Mouse (Mus musculus): ENCODE measurements at regions not wholly inside any gene's neighbourhood (a gene's known extent, or its start where the extent isn't known, plus 50 kb on each side); places are given as distances from the start of the nearest gene placed in this dataset.

DNA sequence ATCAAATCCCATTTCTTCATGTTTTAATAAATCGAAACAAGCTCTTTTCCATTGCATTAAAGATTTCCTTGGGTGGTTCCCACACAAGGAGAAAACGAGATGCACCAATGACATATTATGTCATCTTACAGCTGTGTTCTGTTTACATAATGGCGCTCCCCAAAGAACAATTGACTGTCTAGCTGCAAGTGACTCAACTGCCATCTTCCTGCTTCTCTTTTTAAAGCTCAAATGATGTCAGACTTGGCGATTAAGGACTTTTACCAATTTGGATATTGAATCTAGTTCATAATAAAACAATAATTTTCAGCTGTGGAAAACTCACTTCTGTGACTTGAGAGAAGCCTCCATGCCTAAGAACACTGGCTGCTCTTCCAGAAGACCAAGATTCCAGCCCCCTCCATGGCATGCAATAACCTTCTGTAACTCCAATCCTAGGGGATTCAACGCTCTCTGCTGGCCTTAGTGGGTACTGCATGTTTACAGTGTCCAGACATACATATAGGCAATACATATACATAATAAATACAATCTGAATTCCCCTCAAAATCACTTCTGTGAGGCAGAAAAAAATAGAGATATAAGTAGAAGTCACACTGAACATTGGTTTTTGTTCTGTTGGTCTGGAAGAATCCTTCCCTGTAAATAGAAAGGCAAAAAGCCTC is 318.7 kb downstream of the Rnd3 start:
- no peak overlapping the region for H3K9ac ChIP-seq (ENCODE audit: low read depth, low read length)
- no peak overlapping the region for H3K4me2 ChIP-seq (replicated peaks; ENCODE audit: low read depth)
- 64% methylated on average over 5 of the region's 5 CpGs for WGBS
- no peaks in the 10 kb centered on the region for H3K9me3 ChIP-seq (ENCODE audit: control insufficient read depth)
- no peaks in the 10 kb centered on the region for H3K4me1 ChIP-seq (replicated peaks; ENCODE audit: control insufficient read depth, insufficient read depth, low read length)
- no peak overlapping the region for H3K27ac ChIP-seq (ENCODE audit: low read depth, low read length)
- H3K36me3 ChIP-seq (ENCODE audit: control insufficient read depth, insufficient read depth): no peaks in the 10 kb centered on the region
- ATAC-seq: no peak
- H3K4me3 ChIP-seq (ENCODE audit: low read depth, low read length): no peak overlapping the region
- TF ChIP-seq CTCF (IDR thresholded peaks at IDR 0.05; ENCODE audit: low read depth): peak; percentile 47
- no peaks in the 10 kb centered on the region for H3K27me3 ChIP-seq (replicated peaks; ENCODE audit: control insufficient read depth, insufficient read depth, low read length)

DNA sequence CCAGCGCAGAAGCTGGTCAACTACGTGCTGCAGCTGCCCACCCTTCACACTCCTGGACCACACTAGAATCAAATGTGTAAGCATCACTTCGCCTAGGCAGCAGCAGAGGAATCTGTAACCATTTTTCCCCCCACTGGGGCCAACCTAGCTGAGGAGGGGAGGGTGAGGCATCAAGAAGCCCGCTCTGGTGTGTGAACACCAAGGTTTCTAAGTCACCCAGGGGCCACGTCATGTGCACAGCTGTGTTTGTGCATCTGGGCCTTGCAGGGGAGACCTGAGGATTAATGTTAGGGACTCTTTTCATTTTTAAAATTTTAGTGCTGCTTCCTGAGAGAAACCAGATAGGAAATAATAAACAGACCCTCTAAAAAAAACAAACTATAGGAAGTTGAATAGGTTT is 321.8 kb downstream of the Rnd3 start:
- ATAC-seq: no peak
- no peaks in the 10 kb centered on the region for H3K4me1 ChIP-seq (replicated peaks; ENCODE audit: control insufficient read depth, insufficient read depth, low read length)
- no peak overlapping the region for H3K4me2 ChIP-seq (replicated peaks; ENCODE audit: low read depth)
- no peak overlapping the region for H3K9ac ChIP-seq (ENCODE audit: low read depth, low read length)
- WGBS: 68% methylated on average over 5 of the region's 5 CpGs
- no peak overlapping the region for H3K4me3 ChIP-seq (ENCODE audit: low read depth, low read length)
- H3K27ac ChIP-seq (ENCODE audit: low read depth, low read length): no peak overlapping the region
- H3K36me3 ChIP-seq (ENCODE audit: control insufficient read depth, insufficient read depth): no peaks in the 10 kb centered on the region
- no peaks in the 10 kb centered on the region for H3K9me3 ChIP-seq (ENCODE audit: control insufficient read depth)
- TF ChIP-seq CTCF (IDR thresholded peaks at IDR 0.05; ENCODE audit: low read depth): no peak
- H3K27me3 ChIP-seq (replicated peaks; ENCODE audit: control insufficient read depth, insufficient read depth, low read length): no peaks in the 10 kb centered on the region

GRCm38 (mm10) chr2:50826537-50826936 is 322.4 kb downstream of the Rnd3 start:
- WGBS: 81% methylated on average over 3 of the region's 3 CpGs
- Histone ChIP-seq H3K4me2 (replicated peaks; ENCODE audit: low read depth) (no peak overlapping the region), H3K4me3 (ENCODE audit: low read depth, low read length) (no peak overlapping the region), H3K4me1 (replicated peaks; ENCODE audit: control insufficient read depth, insufficient read depth, low read length) (no peaks in the 10 kb centered on the region), H3K9me3 (ENCODE audit: control insufficient read depth) (no peaks in the 10 kb centered on the region), H3K27ac (ENCODE audit: low read depth, low read length) (no peak overlapping the region), H3K27me3 (replicated peaks; ENCODE audit: control insufficient read depth, insufficient read depth, low read length) (no peaks in the 10 kb centered on the region), H3K9ac (ENCODE audit: low read depth, low read length) (no peak overlapping the region), H3K36me3 (ENCODE audit: control insufficient read depth, insufficient read depth) (no peaks in the 10 kb centered on the region)
- no peak for ATAC-seq
- TF ChIP-seq CTCF (IDR thresholded peaks at IDR 0.05; ENCODE audit: low read depth): no peak

DNA sequence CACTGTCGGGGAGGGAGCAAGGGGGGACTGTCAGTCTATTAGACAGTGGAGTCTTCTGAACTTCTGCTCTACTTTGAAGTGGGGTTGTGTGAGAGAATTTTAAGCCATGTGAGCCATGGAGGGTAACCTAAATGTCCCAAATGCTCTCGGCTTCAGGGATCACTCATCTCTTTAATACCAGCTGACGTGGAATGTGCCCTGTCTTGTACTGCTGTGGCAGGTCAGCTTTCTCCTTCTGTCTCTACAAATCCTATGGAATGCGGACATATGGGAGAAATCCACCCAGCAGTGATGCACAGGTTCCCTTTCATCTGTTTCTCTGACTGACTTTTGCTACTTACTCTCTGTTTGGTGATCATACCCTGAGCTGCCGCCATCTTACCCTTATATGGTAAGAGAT is 323.3 kb downstream of the Rnd3 start:
- WGBS: 95% methylated on average over 5 of the region's 5 CpGs
- Histone ChIP-seq H3K9me3 (ENCODE audit: control insufficient read depth) (no peaks in the 10 kb centered on the region), H3K4me3 (ENCODE audit: low read depth, low read length) (no peak overlapping the region), H3K27ac (ENCODE audit: low read depth, low read length) (no peak overlapping the region), H3K27me3 (replicated peaks; ENCODE audit: control insufficient read depth, insufficient read depth, low read length) (no peaks in the 10 kb centered on the region), H3K9ac (ENCODE audit: low read depth, low read length) (no peak overlapping the region), H3K4me1 (replicated peaks; ENCODE audit: control insufficient read depth, insufficient read depth, low read length) (no peaks in the 10 kb centered on the region), H3K36me3 (ENCODE audit: control insufficient read depth, insufficient read depth) (no peaks in the 10 kb centered on the region), H3K4me2 (replicated peaks; ENCODE audit: low read depth) (no peak overlapping the region)
- TF ChIP-seq CTCF (IDR thresholded peaks at IDR 0.05; ENCODE audit: low read depth): no peak
- ATAC-seq: no peak

DNA sequence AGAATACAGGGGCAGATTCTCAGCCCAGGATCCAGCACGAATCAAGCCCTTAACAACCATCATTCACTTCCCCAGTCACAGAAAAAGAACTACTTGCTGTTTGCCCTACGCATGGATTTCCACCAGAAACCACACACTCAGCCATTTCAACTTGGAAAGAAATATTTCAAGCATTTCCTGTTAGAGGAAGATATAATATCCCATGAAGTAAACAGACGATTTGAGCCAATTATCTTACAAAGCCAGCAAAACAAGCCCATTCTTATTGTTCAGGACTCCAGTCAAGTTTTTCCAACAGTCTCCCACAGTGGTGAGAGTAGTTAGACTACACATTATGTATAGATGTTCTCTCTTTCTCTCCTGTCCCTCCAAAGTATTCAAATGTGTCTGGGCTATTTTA is 324.1 kb downstream of the Rnd3 start:
- no peaks in the 10 kb centered on the region for H3K4me1 ChIP-seq (replicated peaks; ENCODE audit: control insufficient read depth, insufficient read depth, low read length)
- WGBS: 55% methylated on average over 3 of the region's 3 CpGs
- H3K9ac ChIP-seq (ENCODE audit: low read depth, low read length): no peak overlapping the region
- H3K27me3 ChIP-seq (replicated peaks; ENCODE audit: control insufficient read depth, insufficient read depth, low read length): no peaks in the 10 kb centered on the region
- ATAC-seq: no peak
- no peak overlapping the region for H3K4me3 ChIP-seq (ENCODE audit: low read depth, low read length)
- H3K4me2 ChIP-seq (replicated peaks; ENCODE audit: low read depth): no peak overlapping the region
- TF ChIP-seq CTCF (IDR thresholded peaks at IDR 0.05; ENCODE audit: low read depth): no peak
- H3K27ac ChIP-seq (ENCODE audit: low read depth, low read length): no peak overlapping the region
- H3K9me3 ChIP-seq (ENCODE audit: control insufficient read depth): no peaks in the 10 kb centered on the region
- no peaks in the 10 kb centered on the region for H3K36me3 ChIP-seq (ENCODE audit: control insufficient read depth, insufficient read depth)

GRCm38 (mm10) chr2:50822738-50823137 is 326.2 kb downstream of the Rnd3 start:
- Histone ChIP-seq H3K27me3 (replicated peaks; ENCODE audit: control insufficient read depth, insufficient read depth, low read length) (no peaks in the 10 kb centered on the region), H3K4me1 (replicated peaks; ENCODE audit: control insufficient read depth, insufficient read depth, low read length) (no peaks in the 10 kb centered on the region), H3K4me2 (replicated peaks; ENCODE audit: low read depth) (no peak overlapping the region), H3K9ac (ENCODE audit: low read depth, low read length) (no peak overlapping the region), H3K27ac (ENCODE audit: low read depth, low read length) (no peak overlapping the region), H3K9me3 (ENCODE audit: control insufficient read depth) (no peaks in the 10 kb centered on the region), H3K4me3 (ENCODE audit: low read depth, low read length) (no peak overlapping the region), H3K36me3 (ENCODE audit: control insufficient read depth, insufficient read depth) (no peaks in the 10 kb centered on the region)
- no peak for TF ChIP-seq CTCF (IDR thresholded peaks at IDR 0.05; ENCODE audit: low read depth)
- ATAC-seq: no peak

GRCm38 (mm10) chr2:50819305-50819665 is 329.6 kb downstream of the Rnd3 start:
- Histone ChIP-seq H3K4me1 (replicated peaks; ENCODE audit: control insufficient read depth, insufficient read depth, low read length) (no peaks in the 10 kb centered on the region), H3K4me2 (replicated peaks; ENCODE audit: low read depth) (no peak overlapping the region), H3K27ac (ENCODE audit: low read depth, low read length) (no peak overlapping the region), H3K4me3 (ENCODE audit: low read depth, low read length) (no peak overlapping the region), H3K9me3 (ENCODE audit: control insufficient read depth) (no peaks in the 10 kb centered on the region), H3K36me3 (ENCODE audit: control insufficient read depth, insufficient read depth) (no peaks in the 10 kb centered on the region), H3K27me3 (replicated peaks; ENCODE audit: control insufficient read depth, insufficient read depth, low read length) (no peaks in the 10 kb centered on the region), H3K9ac (ENCODE audit: low read depth, low read length) (no peak overlapping the region)
- 66% methylated on average over 5 of the region's 5 CpGs for WGBS
- no peak for TF ChIP-seq CTCF (IDR thresholded peaks at IDR 0.05; ENCODE audit: low read depth)
- ATAC-seq: no peak
